Mouse (Mus musculus) megakaryocyte, embryonic 14.5 days (primary cell): ENCODE measurements around the gene Tenm4.

ENCODE experiments used
- FLI1 ChIP-seq: IDR thresholded peaks from 2 replicates; pipeline ENCODE4 v1.6.1; 2012; ENCODE audit warnings: low read length, inconsistent platforms, mixed read lengths
- GATA1 ChIP-seq: IDR thresholded peaks from 3 replicates; pipeline ENCODE4 v1.6.1; 2012; ENCODE audit warnings: mixed read lengths, low read length, inconsistent platforms, borderline replicate concordance

DNA sequence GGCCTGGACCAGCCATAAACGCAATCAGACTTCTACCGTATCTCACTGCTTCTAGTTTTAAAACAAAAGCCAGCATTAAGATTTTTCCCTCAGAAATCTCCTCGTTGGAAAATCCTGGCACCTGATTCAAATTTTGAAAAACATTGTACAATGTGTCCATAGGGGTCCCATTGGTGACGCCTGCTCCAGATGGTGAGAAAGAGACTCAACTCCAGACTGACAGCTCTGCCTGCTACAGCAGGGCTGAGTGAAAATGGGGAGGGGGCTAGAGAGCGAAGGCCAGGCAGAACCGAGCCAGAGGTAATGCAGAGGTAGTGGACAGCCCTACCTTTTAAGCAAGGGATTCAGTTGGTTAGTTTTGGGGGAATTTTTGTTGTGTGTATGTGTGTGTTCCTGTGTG is 589.2 kb downstream of the Tenm4 start:
- TF ChIP-seq GATA1 (no peak), FLI1 (no peak)
